Mouse (Mus musculus): ENCODE measurements around the gene Fcf1.
A peak's percentile ranks its signal among the peaks of the same experiment; 100 is the strongest.

The Fcf1 gene

GRCm38 (mm10) chr12:84970428-84971096 lies at the start of gene Fcf1, which contains the start of gene Arel1:
TSS of gene Fcf1 (plus strand) at chr12:84970897.
TSS of gene Arel1 (minus strand) at chr12:84970900.
- DNase-seq (ENCODE audit: low spot score in 2 of 2) = peak; percentile 87 to 91

DNA sequence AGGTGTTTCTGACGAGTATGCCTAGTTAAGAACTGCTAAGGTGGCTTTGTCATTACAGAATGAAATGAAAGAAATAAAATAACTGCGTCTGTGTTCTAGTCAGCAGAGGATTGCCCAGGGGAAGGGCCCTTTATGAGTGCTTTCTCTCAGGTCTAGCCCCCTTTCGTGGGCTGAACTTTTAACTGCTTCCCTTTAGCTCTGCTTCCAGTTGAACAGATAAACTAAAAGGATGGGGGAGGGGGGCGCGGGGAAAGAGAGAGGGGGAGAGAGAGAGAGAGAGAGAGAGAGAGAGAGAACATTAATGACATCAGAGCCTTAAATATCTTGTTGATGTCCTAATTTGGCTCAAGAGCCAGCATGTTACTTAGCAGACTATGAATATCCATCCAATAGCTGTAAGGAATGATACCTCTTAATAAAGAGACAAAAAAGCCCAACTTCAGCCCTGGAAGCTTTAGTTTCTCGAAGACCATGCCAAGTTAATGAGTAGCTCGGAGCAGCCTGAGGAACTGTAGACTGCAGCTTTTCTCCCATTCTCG lies 48.7 kb upstream of the Fcf1 start:
- DNase-seq (ENCODE audit: low spot score in 2 of 2) = no peak

DNA sequence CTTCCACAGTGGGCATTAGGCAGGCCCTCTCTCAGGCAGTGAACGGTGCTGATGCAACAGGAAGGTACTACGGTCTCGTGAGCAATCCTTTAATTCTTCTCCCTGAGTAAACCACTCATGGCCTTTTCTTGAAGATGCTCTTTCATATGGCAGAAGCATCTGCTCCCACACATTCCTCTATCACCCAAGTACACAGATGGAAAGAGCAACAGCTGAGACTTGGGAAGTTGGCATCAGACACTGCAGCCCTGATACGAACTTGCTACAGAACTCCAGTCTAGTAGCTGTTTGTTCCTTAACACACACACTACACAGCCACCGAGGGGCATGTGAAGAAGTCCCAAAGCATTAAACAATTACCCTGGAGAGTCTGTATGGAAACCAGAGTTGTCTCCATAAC lies 46.4 kb upstream of the Fcf1 start:
- DNase-seq (ENCODE audit: low spot score in 2 of 2) = no peak

DNA sequence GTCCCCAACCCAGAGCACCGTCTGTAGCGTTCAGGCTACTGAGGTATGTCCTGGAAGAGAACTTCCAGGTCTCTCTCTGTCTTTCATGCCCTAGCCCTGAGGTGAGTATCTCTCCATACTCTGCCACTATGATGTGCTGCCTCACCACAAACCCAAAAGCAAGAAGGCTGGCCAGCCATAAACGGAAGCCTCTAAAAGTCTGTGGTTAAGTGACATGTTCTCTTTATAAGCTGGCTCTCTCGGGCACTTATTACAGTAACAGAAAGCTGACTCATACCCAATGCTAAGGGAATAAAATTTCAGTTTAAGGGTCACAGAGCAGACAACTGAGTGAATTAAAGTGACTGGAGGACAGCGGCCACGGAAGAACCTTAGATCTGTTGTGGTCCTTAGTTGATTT lies 44.2 kb upstream of the Fcf1 start:
- no peak for DNase-seq (ENCODE audit: low spot score in 2 of 2)

DNA sequence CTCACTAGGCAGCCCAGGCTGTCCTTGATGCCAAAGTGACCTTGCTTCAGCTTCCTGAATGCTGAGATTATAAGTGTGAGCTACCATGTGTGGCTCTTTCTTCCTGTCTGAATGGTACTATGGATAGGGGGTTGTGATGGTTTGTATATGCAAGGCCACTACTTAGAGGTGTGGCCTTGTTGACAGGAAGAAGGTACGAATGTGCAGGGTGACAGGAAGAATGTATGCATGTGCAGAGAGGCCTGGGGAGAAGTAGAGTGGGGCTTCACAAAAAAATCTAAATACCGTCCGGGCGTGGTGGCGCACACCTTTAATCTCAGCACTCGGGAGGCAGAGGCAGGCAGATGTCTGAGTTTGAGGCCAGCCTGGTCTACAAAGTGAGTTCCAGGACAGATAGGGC lies 38.5 kb upstream of the Fcf1 start:
- no peak for DNase-seq (ENCODE audit: low spot score in 2 of 2)

GRCm38 (mm10) chr12:84935343-84935742 lies 35.4 kb upstream of the Fcf1 start:
- no peak for DNase-seq (ENCODE audit: low spot score in 2 of 2)

- DNase-seq (ENCODE audit: low spot score in 2 of 2) = no peak
Measured at GRCm38 (mm10) chr12:84939117-84939516, 31.6 kb upstream of the Fcf1 start.

DNA sequence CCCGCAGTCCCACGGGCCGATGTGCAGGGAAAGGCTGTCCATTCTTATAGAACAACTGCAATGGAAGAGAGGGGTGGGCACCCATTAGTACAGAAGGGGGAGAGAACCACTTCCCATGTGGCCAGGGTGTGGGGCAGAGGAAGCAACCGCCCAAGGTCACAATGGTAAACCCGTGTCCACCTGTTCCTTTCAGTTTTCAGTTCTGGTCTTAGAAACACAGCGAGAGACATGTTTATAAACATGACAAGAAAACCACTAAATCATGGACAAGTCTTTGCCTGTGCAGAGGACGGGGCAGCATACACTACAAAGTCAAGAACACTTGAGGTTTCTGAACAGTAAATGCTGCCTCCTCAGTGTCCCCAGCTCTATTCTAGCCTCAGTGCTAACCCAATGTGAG lies 30.4 kb upstream of the Fcf1 start:
- no peak for DNase-seq (ENCODE audit: low spot score in 2 of 2)

DNA sequence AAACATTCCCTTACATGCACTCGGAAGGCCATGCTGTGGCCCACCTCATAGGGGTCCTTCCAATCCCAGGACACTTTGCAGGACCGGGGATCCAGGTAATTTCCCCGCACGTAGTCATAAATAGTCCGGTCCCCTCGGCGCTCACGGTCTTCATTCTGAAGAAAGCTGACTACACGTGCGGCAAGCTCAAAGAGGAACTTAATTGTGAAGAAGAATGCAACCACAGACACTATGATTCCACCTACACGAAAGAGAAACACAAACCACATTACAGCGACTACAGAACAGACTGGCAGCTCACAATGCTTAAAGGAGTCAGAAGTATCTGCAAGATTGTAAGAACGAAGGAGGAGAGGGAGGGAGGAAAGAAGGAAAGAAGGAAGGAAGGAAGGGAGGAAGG lies 29.0 kb upstream of the Fcf1 start:
- peak in 1 of 2 experiments; percentile 10 for DNase-seq (ENCODE audit: low spot score in 2 of 2)

- DNase-seq (ENCODE audit: low spot score in 2 of 2) = no peak
Measured at GRCm38 (mm10) chr12:84943006-84943952, 27.4 kb upstream of the Fcf1 start.

GRCm38 (mm10) chr12:84944150-84944812 lies 26.4 kb upstream of the Fcf1 start:
- DNase-seq (ENCODE audit: low spot score in 2 of 2) = no peak

GRCm38 (mm10) chr12:84944813-84945553 lies 25.7 kb upstream of the Fcf1 start:
- DNase-seq (ENCODE audit: low spot score in 2 of 2) = no peak

GRCm38 (mm10) chr12:84947894-84948583 lies 22.7 kb upstream of the Fcf1 start:
- no peak for DNase-seq (ENCODE audit: low spot score in 2 of 2)

DNA sequence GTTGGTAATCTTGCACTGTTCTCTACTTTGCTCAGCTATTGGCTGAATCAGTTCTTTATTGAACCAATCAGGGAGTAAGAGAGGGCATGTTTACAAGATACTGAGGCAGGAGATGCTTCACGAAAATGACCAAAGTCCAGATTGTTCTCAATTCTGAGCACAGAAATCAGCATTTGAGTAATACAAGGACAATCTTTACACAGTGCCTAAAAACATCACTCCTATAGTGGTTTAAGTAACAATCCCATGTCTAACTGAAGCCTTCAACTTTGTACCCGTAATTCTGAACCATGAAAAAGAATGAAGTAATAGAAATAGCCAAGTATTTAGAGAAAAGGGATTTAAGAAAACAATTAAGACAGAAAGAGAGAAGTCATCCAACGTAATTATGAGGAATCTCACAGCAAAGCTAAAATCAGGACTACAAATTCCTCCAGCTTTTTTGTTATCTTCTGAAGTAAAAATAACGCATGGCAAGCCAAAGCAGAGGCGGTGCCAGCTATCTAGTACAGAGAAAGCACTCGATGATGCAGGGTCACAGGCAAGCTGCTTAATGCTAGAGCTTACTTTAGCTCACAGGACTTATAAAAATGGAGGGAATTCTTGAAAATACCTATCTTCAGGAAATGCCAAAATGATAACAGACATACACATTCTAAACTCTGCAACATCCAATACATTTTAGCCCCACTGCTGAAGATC lies 22.0 kb upstream of the Fcf1 start:
- no peak for DNase-seq (ENCODE audit: low spot score in 2 of 2)

DNA sequence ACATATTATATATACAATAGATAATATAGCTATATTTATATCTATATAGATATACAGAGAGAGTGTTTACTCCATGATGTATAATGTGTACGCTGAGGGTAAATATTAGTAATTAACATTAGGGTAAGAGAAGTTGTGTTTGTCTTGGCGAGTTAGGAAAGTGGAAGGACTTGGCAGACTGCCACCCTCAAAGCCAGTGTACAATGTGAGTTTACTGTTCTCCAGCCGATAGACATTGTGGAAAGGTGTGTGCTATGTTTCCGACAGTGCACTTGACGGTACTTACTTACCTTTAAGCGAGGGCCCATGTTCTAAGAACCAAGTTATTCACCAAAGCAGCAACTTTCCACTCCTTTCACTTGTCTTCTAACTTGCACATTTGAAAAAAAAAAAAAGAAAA lies 19.9 kb upstream of the Fcf1 start:
- no peak for DNase-seq (ENCODE audit: low spot score in 2 of 2)

DNA sequence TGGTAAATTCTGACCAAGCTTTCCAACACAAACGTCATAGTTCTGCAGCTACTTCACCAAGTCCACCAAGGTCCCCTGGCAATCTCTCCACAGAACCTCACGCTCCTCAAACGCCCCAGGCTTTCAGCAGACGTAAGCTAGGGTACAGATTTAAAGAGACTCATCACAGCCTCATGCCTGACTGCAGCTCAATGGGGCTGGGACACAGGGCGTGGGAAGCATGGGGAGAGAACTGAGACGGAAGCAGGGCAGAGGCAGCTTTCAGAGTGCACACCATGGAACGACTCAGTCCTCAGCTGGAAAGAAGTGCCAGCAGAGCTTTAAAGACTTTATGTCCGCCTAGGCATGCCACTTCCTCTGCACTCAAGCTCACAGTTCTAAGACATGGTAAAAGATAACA lies 19.2 kb upstream of the Fcf1 start:
- no peak for DNase-seq (ENCODE audit: low spot score in 2 of 2)

GRCm38 (mm10) chr12:84952351-84952750 lies 18.3 kb upstream of the Fcf1 start:
- no peak for DNase-seq (ENCODE audit: low spot score in 2 of 2)

DNA sequence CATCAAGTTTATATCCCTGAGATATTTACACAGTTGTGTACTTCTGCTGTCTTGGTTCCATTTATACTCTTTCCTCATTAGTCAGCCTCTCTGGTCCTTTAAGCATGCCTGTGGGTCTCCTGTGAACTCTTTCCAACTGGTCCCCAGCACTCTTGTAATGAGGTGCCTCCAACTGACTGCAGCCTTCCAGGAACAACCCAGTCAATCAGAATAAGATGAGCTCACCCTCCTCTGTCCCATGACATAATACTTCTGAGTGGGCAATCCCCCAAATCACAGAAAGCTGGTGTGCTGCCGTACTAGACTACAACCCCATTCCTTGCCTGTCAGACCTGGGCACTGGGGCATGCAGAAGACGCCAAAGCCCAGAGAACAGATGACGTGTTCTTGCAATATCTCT lies 14.4 kb upstream of the Fcf1 start:
- no peak for DNase-seq (ENCODE audit: low spot score in 2 of 2)

DNA sequence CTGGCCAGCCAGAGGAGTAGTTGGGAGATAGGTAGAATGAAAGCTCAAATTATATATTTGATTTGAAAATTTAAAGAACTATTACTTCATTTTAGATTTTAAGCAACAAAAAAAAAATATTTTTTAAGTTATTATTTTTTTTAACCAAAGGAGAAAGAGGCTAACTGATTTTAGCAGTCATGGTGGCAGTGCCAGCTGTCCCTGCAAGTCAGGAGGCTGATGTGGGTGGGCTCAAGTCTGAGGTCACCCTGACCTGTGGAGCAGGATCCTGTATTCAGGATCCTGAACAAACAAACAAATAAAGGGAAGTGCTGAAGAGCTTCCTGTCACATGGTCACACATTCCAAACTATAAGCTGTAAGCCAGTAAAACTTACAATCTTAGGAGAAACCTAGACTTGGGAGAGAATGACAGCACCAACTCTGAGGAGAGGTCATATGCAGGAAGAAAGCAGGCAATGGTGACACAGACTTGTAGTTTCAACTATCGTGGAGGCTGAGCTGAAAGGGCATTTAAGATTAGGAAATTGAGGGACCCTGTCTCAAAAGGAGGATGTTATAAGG lies 11.8 kb upstream of the Fcf1 start:
- no peak for DNase-seq (ENCODE audit: low spot score in 2 of 2)

DNA sequence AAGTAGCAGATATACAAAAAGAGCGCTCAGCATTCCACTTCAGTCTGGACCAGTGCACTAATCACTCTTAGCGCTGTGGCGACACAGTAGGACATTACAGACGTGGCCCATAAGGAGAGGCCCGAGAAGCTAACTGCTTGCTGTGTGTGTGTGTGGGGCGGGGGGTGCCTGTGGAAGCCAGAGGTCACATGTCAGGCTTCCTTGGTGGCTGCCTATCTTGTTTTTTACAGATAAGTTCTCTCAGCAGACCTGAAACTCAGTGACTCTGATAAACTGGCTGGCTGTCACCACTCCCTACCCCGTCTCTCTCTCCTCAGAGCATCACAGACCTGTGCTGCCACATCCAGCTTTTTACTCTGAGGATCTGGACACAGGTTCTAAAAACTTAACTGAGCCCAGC lies 8.1 kb upstream of the Fcf1 start:
- DNase-seq (ENCODE audit: low spot score in 2 of 2) = peak; percentile 32 to 54

Measured in spleen, postnatal 36 days (tissue).